Mouse (Mus musculus) embryo, embryonic 10 days (tissue): ENCODE measurements around the gene Rcn2.
A peak's percentile ranks its signal among the peaks of the same experiment; 100 is the strongest.
"Not testable (repeated sequence)": the region's sequence is repeated elsewhere in the genome, so short reads cannot be mapped to it uniquely, and the experiment has no call there.

Experiments used
- DNase-seq: peaks from one replicate; pipeline ENCODE4 v3.0.0-alpha.2; 2015; ENCODE audit warnings: low spot score

Gene Rcn2

DNA sequence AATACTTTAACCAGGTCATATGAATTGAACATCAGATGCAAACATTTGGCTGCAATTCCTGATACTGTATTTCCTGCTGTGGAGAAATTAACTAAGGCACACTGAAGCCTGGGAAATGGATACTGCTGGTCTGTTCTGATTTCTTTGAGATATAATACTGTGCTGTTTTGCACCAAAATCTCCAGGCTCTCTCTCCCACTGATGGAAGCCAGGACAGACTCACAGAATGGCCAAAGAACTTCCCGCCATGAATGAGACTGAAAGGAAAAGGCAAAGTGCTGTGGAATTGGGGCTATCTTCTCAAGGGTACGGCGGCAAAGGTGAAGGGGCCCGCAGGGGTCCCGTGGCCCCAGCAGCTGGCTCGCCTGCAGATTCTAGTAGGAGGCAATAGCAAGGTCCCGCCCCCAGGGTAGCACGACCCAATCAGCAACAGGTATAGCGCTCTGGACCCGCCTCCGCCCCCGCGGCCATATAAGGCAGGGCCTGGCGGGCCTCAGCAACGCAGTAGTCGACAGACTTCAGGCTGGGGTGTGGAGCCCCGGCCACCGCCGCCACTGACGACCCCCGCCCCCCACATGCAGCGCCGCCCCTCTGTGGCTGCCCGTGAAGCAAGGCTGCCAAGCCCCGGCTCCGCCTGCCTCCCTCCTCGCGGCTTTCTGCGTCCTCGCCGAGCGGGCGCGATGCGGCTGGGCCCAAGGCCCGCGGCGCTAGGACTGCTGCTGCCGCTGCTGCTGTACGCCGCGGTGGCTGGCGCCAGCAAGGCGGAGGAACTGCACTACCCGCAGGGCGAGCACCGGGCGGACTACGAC, at the start of gene Rcn2:
Gene Rcn2 (plus strand): TSS at position 474 of the 809 bp plus-strand sequence.
- DNase-seq: peak; percentile 97

DNA sequence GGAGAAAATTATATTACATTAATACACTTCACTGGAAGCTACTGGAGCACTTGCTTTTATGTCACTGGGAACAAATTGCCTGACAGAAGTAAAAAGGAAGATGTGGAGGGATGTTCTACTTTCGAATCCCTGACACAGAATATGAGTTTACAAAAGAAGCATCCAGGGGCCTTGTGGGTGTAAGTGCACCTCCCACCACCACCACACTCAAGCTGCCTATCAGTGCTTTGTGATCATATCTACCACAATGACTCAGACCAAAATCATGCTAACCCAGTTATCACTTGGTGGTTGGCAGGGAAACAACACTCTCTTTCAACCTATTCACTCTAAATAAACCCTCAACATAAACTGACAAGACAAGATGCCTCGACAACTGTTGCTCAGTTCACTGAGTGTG, 37.0 kb upstream of the Rcn2 start:
- DNase-seq: not testable (repeated sequence)

DNA sequence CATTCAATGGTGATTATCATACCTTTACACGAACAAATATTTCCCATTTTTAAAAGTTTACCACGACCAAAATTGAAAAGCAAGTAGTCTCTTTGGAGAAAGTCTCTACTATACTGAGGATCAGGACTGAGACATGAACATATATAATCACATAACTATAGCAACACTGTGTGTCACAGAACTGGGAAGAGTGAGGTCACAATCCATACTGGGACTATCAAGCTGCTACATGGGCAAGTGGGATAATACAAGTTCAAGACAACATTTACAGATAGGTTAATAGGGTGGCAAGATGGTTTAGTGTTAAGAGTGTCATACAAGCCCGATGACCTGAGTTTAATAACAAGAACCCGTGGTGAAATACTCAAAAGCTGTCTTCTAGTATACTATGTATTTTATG, 31.2 kb upstream of the Rcn2 start, which contains the start of gene 4930563M21Rik:
Gene 4930563M21Rik (minus strand): TSS at position 101 of the 400 bp plus-strand sequence.
- DNase-seq: no peak

DNA sequence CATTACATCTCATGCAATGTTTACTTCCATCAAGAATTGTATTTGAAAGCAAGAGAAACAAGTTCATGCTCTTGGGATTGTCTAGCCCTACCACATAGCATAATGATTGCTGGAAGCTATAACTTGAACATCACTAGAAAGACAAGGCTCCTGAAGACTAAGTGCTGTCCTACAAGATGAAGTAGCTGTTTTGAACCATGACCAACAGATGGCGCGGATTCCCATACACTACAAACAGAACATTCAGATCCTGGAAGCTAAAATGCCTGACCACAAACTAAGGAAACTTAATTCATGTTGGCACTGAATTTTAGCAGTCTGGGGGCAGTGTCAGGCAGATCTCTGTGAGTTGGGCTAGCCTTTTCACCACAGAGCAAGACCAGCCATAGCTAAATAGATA, 16.9 kb upstream of the Rcn2 start:
- peak; percentile 11 for DNase-seq

DNA sequence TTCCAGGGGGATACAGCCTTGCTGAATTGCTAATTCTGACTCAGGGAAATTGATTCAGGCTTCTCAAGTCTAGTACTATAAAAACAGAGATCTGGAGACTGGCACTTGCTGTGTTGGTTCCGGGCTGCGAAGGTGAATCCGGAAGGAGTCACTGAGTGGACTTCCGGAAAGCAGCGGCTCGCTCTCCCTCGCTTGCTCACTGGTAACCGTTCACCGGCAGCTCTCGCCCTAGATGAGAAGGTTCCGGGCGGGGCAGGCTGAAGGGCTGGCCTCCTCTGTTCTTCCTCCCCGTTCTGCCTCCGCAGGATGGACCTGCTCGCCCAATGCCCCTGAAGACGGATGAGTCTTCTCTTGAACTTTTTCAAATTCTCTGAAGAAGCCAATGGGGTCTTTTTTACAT, 14.4 kb upstream of the Rcn2 start:
- no peak for DNase-seq

DNA sequence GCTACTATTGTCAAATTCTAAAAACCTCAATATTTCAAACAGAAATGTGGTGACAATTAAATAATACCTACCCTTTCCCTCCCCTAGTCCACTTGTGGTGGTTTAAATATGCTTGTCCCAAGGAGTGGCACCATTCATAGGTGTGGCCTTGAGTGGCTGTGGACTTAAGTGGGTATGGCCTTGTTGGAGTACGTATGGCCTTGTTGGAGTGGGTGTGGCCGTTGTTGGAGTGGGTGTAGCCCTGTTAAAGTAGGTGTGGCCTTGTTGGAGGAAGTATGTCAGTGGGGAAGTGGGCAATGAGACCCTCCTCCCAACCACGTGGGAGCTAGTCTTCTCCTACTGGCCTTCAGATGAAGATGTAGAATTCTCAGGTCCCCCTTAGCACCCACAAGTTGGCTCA, 9.4 kb upstream of the Rcn2 start:
- DNase-seq: no peak

DNA sequence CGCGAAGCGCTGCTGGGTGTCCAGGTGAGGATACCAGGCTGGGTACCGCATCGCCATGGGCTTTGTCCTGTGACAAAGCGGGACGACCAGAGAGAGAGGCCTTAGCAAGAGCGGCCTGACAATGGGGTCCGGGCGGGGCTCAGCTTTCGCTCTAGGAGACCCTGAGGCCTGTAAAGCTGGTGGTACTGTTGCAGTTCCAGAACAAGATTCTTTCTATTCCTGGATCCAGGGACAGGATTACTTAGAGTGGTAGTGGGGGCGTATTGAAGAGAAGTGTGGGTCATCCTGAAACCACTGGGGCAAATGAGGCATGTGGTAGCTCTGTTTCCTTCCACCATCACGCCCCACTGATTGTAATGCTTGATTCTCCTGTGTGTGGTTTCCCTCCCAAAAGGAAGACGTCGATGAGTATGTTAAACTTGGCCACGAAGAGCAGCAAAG, 556 bp downstream of the Rcn2 start:
- peak; percentile 51 for DNase-seq

DNA sequence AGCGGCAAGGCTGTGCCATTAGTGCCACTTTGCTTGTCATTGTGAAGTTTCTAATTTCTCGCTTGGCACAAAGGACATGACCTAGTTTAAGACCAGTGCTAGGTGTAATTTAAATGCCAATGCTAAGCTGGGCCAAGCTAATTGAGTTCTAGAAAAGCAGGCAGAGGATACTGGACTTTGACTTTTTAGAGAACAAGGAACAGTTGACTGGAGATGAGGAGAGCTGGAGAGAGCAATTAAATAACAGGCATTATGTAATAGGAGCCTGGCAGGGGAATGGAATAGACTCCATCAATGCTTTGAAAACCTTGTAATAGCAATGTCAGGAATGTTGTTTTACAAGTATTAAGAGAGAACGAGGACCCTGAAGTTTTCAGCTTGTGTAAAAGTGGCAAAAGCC, 12.2 kb downstream of the Rcn2 start:
- DNase-seq: no peak

DNA sequence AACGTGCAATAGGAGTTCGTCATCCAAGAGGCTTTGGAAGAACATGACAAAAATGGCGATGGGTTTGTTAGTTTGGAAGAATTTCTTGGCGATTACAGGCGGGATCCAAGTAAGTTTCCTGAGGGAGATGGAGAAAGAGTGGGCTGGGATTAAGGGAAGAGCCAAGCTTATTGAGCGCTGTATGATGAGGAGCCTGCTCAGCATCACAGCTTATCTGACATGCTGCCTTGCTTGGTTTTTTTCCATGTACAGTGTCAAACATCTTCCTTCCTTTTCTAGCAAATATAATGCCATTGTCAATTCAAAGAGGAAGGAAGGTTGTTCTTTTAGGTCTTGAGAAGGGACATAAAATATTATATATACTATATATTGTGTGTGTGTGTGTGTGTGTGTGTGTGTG, 14.5 kb downstream of the Rcn2 start:
- no peak for DNase-seq

DNA sequence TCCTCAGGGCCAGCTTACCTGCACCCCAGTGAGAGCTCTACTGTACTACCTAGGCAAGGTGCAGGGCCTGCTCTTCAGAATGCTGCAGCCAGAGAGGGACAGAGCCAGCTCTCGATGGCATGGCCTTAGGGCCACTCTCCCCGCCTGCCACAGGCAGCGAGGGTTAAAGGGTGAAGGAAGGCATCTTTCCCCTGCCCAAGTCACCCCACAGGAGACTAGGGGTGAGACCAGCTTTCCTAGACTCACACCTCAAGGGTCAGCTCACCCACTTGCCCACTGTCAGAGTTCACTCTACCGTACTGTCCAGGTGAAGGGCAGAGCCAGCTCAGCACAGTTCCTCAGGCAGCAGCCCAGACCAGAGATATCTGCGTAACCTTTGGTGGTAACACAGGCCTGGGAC, 20.7 kb downstream of the Rcn2 start:
- no peak for DNase-seq

DNA sequence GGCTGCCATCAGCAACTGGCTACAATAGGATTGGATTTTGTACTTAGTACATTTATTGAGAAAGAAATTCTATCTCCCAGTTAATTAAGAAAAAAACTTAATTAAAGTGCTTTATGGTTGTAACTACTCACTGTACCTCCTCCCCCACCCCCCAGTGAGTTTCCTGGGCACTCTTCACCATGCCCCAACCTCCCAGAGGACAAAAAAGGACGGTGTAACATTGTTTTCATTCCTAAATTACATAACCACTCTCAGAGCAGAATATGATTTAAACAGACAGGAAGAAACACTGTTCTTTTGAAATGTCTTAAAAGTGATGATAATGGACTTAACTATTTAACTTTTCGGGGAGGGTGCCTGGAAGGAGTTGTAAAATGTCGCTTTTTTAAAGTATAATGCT, 23.4 kb downstream of the Rcn2 start:
- no peak for DNase-seq

DNA sequence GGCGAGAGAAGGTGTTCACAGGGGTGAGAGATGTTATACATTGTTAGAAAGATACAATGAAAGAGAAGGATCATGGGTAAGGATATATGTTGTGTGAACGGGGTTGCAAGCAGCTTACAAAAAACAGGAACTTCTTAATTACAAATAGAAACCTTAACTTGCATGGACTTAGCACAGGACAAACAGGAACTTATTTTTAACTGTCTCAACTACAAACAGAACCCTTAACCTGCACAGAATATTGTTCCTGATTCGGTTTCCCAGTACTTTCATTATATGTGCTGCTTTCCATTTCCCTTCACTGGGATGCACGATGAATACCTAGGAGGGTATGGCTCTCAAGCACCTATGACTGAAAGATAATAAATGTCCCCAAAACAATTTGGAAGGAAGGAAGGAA, 26.3 kb downstream of the Rcn2 start:
- DNase-seq: no peak

DNA sequence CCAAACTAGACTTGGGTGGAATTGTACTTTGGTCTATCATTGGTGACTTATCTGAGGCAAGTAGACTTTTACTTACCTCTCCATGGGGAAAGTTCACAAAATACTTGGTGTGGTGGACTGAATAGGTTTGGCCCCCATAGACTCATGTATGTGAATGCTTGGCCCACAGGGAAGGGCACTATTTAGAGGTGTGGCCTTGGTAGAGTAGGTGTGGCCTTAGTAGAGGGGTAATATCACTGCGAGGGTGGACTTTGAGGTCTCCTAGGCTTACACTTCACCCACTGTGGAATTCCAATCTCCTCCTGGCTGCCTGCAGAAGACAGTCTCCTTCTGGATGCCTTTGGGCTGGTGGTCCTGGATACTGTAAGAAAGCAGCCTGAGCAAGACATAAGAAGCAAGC, 27.0 kb downstream of the Rcn2 start:
- DNase-seq: no peak

DNA sequence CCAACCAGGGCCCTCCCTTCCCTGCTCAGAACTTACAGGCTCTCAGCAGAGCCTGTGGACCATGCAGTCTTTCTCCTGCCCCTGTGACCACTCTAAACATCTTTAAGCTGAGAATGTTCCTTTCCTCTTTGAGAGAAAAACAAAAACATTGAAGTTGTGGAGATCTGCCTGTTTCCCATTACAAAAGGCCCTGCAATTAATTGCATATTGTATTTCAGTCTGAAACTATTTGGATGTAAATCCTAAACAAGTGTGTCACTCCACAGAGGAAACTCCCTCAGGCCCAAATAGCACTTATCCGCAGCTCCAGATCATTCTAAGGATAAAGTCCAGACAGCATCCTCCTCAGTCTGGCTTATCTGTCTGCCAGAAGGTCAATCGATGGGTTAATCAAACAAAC, 31.2 kb downstream of the Rcn2 start:
- DNase-seq: no peak

DNA sequence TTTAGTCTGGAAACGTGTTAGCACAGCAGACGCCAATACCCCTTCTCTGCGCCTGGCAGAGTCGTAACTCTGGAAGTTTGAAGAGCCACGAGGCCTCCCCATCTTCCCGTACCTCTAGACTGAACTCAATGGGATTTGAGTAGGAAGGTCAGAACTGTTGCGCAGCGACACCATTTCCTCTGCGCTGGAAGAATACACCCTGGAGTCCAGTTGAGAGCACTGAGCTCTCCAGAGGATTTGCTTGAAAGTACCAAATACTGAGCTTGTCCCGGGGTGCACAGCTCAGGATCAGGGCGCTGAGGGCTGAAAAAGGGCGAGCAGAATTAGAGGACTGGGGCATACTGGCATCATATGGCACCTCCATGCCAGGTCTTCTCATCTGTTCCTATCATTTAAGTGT, 33.2 kb downstream of the Rcn2 start:
- no peak for DNase-seq

DNA sequence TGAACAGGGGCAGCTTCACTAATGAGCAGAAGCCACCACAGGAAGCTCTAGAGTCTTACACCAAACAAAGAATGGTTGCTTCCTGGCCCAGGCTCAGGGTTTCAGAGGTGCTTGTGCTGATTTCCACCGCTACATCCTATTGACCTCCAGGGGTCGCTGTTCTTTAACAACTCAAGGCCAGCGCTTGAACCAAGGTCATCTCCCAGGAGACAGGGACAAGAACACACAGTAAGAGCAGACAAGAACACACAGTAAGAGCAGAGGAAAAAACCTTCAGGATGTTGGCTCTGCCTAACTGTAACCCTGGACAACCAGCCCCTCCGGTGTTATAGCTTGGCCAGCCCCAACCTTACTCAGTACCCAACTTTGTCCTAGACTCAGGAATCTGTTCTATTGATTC, 33.6 kb downstream of the Rcn2 start:
- peak; percentile 95 for DNase-seq

DNA sequence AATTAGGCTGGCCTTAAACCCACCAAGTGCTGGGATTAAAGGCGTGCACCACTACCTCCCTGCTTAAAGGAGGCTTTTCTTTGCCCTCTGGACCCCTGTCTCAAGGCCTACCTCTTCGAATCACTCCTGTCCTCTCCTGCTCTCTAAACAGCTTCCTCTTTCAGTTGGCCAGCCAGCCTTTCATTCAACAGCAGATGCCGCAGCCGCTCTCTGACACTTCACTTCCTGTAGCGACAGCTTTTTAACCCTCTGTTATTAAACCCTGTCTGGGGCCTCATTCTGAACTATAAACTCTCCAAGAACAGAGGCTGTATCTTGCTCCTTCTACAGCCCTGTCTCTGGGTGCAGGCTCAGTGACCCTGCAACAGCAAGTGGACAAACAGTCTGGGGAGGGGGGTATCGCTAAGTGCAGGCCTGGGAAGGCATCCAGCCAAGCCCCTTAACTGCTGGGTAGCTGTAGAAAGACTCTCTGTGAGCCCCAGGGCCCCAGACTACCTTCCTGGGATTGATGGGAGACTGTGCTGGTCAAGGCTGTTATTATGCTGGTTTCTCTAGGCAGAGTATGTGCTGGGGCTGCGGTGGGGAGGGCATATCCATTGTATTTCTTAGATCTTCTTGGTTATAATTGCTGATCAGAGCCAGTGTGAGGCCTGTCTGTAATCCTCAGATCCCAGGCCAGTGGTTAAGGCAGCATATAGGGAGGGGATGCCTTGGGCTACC, 34.4 kb downstream of the Rcn2 start:
- DNase-seq: peak; percentile 53

DNA sequence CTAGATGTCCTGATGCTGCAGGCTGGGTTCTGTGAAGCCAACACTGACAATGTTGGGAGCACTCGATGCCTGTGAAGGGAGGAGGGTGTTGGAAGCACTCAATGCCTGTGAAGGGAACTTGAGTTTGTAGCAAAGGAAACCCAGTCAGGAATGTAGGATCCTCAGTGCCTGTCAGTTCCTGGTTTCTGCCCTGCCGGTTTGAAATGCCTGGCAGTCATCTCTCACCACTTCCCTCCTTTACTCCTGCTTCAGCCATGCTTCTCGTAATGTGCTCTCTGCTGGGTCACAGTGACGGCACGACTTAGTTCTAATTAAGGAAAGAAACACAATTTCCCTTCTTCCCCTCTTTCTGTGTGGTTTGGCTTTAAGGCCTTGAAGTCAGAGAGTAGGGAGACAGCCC, 37.9 kb downstream of the Rcn2 start:
- DNase-seq: no peak

DNA sequence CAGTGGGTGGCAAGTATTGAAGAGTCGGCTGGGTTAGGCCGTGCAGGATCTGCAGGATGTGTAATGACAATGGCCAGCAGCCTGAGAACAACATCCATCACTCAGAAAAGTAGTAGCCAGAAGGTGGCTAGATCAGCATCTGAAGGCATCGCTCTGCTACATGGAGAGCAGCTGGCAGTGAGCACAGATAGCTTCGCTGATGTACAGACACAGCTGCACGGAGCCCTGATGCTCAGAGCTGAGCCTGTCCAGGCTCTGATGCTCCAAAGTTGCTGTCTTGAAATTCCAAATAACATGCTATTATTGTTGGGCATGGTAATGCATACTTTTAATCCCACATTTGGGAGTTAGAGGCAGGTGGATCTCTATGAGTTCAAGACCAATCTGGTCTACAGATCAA, 44.9 kb downstream of the Rcn2 start:
- no peak for DNase-seq

DNA sequence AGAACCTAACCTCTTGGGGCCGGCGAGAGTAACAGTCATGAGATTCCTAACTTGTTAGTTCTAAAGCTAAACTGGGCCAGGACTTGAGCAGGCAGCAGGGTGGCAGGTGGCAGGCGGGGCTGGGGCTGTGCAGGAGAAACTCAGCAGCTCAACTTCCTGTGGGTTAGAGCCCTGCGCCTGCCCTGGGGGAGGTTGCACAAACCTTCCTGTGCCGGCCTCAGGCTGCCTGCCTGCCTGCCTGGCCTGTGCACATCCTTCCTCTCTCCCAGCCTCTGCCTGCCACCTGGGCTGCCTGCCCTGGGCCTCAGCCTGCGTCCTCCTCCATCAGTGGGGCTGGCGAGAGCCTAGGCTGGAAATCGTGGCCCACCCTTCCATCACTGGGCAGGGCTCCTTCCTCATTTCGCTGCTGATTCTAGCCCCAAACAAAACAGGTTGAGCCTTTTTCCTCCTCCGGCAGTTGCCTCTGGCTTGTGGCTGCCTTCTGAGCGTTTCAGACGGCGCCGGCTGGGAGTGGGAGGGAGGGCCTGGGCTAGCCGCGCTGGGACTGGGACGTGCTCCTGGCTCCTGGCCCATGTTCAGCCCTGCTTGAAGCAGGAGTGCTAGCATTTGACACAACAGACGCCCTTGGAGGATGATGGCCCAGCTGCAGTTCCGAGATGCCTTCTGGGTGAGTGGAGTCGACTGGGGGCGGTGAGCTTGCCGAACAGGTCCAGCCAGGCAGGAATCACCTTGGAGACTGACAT, 48.3 kb downstream of the Rcn2 start, which contains the start of gene Pstpip1:
Gene Pstpip1 (plus strand): TSS at position 185 of the 743 bp plus-strand sequence.
- DNase-seq: peak; percentile 51

DNA sequence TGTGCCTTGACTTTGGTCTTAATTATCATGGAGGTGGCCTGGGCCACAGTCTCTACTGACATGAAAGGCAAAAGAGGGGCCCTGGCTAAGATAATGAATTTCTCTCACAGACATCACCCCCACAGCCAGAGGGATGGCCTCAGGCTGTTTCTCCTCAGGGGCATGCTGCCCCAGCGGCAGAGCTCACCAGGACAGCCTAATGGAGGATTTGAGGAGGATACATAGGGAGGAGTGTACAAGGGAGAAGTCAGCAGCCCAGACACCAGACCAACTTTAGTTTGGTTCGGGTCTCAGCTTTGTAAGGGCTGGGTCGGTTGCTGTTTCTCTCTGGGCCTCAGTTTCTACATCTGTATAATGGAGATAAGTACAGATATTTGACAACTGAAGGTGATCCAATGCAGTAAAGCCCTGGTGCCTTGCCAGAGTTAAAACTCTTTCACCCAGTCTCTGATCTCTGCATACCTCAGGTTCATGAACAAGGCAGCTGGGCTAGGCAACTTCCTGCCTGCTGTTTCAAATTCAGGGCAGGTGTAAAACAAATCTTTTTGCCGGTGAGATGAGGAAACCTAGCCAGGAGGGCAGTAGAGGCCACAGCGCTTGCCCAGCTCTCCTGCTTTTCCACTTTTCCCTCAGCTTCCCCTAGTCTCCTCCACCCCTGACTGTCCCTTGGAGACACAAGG, 49.0 kb downstream of the Rcn2 start:
- no peak for DNase-seq

DNA sequence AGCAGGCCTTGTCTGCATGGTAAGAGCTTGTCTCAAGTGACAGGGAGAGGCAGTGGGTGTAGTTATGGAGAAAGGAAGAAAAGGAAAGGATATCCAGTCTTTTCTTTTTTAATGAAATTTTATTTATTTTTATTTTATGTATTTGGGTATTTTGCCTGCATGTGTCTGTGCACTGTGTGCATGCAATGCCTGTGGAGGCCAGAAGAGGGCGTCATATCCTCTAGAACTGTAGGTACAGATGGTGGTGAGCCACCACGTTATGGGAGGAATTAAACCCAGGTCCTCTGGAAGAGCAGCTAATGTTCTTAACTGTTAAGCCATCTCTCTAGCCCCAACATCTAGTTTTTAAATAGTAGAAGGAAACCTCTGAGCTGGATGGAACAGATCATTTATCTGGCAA, 50.5 kb downstream of the Rcn2 start:
- DNase-seq: no peak
